Mouse (Mus musculus) heart, adult 2 months (tissue): ENCODE results near the gene Khnyn.

ENCODE experiments used
- CTCF ChIP-seq: fragments of 200-600 bp; IDR thresholded peaks from 2 replicates; pipeline ENCODE4 v1.8.1; 2022; ENCODE audit warnings: antibody characterized with exemption, mild to moderate bottlenecking, moderate library complexity
- EP300 ChIP-seq: fragments of 200-500 bp; IDR thresholded peaks from 2 replicates; pipeline ENCODE4 v1.6.1; 2011; ENCODE audit warnings: low read depth, low read length, control low read depth; ENCODE audit not compliant: insufficient read depth
- POLR2A ChIP-seq: fragments of 200-500 bp; IDR thresholded peaks from 2 replicates; pipeline ENCODE4 v1.6.1; 2011; ENCODE audit warnings: mild to moderate bottlenecking, low read depth, low read length, control low read depth; ENCODE audit not compliant: insufficient read depth

GRCm38 (mm10) chr14:55880982-55881381 lies 3.8 kb upstream of the Khnyn start:
- TF ChIP-seq CTCF (no peak), POLR2A (no peak), EP300 (no peak)
